Mouse (Mus musculus) adrenal gland, postnatal 14 days (tissue): ENCODE results near the gene Krtap4-16. TPM values are rescaled to one million over a fixed set of nuclear protein-coding genes. Genes with fewer than 3 reads are reported as not detected.
A peak's percentile ranks its signal among the peaks of the same experiment; 100 is the strongest.
"Not testable (repeated sequence)": the region's sequence is repeated elsewhere in the genome, so short reads cannot be mapped to it uniquely, and the experiment has no call there.

Experiments used
- DNase-seq: peaks from one replicate; pipeline ENCODE4 v3.0.0; 2021; ENCODE audit warnings: mixed read lengths
- long read RNA-seq, 2 experiments: library from polyadenylated mRNA; stranded (forward); transcript quantifications; one replicate each; pipeline ENCODE4 v2.0.0; 2021
- total RNA-seq: library from RNA; stranded (reverse); gene quantifications from 2 replicates; pipeline ENCODE4 v1.2.3, GENCODE M21; 2021

Gene Krtap4-16
- not detected in 2 replicates for total RNA-seq
- long read RNA-seq, experiment 1, result 0 reads
- long read RNA-seq, experiment 2, result 0 reads

GRCm38 (mm10) chr11:99851508-99851907 is at the start of gene Krtap4-16:
TSS of gene Krtap4-16 (minus strand) at chr11:99851608.
- DNase-seq, result no peak

- not testable (repeated sequence) for DNase-seq
These were observed 27.5 kb upstream of the Krtap4-16 start, which contains the start of gene Gm11567 for GRCm38 (mm10) chr11:99878887-99879286. TSS of gene Gm11567 (plus strand) at chr11:99879187.

- not testable (repeated sequence) for DNase-seq
These were observed 21.7 kb upstream of the Krtap4-16 start, which contains the start of gene Krtap9-1 for GRCm38 (mm10) chr11:99873089-99873488. TSS of gene Krtap9-1 (plus strand) at chr11:99873389.

GRCm38 (mm10) chr11:99864176-99864575 is 12.8 kb upstream of the Krtap4-16 start, which contains the start of gene Gm11559:
TSS of gene Gm11559 (plus strand) at chr11:99864476.
- DNase-seq, result not testable (repeated sequence)

DNA sequence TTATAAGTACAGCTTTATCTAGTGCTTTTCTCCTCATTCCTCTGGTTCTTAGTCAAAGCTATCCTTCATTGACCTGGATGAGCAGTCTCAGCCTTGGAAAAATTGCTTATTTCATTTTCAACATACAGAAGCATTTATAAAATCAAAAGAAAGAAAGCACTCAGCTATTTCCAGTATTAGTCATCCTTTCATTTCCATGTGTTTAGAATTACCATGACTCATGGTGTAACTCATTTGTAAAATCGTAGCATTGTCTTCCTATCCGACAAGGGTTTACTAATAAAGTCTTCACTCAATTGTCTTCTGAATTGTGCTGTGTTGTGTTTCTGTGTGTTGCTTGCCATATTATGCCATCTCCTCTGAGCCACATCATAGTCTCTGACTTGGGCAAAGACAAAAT is 7.4 kb upstream of the Krtap4-16 start:
- no peak for DNase-seq

- DNase-seq, result no peak
These were observed 6.2 kb upstream of the Krtap4-16 start, which contains the start of gene Gm11568 for GRCm38 (mm10) chr11:99857617-99858016. TSS of gene Gm11568 (plus strand) at chr11:99857917.

DNA sequence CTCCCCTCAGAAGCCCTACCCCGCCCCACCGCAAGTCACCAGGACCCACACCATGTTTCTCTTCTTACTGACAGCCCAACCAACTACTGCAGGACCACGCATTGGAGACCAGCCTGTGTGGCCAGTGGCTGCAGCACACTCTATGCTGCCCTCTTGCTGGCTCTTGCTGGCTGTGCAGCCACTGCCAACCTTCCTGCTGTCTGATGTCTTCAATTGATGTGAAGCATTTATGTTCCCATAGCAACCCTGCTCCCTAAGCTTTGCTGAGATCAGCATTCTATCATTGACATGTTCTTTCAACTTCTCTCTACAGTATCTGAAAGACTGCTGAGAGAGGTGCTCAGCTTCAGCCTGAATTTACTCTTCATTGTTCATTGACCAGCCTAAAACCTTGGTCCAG is 2.7 kb upstream of the Krtap4-16 start:
- peak; percentile 10 for DNase-seq

DNA sequence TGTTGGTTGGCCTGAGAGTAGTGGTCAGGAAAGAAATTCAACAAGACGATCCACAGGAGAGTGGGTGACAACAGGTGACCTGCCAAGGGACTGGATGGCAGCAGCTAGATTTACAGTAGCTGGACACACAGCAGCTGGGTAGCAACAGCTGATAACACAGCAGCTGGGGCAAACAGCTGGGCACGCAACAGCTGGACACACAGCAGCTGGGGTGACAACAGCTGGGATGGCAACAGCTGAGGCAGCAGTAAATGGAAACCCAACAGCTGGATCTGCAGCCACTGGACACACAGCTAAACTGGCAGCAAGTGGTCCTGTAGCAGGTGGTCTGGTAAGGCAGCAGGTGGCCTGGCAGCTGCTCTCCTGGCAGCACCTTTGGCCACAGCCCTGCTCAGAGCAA is 4.7 kb downstream of the Krtap4-16 start:
- no peak for DNase-seq

- DNase-seq, result no peak
These were observed 9.2 kb downstream of the Krtap4-16 start for GRCm38 (mm10) chr11:99842185-99842584.

DNA sequence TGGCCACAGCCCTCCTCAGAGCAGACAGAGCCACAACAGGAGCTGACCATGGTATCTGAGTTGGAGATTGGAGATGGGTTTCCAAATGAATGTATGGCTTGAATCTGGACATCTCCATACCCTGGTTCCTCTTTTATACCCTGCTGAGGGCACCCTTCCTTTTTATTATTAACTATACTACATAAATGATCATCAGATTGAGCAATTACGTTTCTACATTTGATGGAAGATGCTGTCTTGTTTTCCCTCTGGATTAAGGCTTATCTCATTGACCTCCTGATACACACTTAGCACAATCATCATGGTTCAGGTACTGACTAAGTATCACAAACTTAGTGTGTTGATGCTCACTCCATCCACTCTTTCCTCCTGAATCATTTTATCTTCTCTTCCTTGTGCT is 13.4 kb downstream of the Krtap4-16 start, which contains the start of gene 2300003K06Rik:
Gene 2300003K06Rik, minus strand, starts transcription at position 101 of the 400 bp plus-strand sequence.
- no peak for DNase-seq

- DNase-seq, result not testable (repeated sequence)
These were observed 35.8 kb downstream of the Krtap4-16 start, which contains the start of gene Gm11564 for GRCm38 (mm10) chr11:99815566-99815965. TSS of gene Gm11564 (minus strand) at chr11:99815666.

DNA sequence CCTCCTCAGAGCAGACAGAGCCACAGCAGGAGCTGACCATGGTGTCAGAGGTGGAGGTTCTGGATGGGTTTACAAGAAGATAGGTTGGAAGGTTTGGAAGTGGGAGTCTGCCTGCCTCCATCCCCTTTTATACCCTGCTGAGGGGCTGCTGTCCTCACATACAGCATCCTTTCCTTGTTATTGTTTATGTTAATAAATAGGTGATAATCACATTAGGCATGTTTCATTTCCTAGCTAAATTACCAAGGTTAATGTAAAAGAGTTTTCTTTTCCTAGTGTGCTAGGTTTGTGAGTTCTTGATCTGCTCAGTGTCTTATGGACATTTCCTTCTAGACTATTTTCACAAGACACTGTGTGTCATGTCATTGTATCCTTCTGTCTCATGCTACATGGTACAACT is 41.6 kb downstream of the Krtap4-16 start, which contains the start of gene Krtap4-13:
Gene Krtap4-13, minus strand, starts transcription at position 101 of the 400 bp plus-strand sequence.
- not testable (repeated sequence) for DNase-seq

DNA sequence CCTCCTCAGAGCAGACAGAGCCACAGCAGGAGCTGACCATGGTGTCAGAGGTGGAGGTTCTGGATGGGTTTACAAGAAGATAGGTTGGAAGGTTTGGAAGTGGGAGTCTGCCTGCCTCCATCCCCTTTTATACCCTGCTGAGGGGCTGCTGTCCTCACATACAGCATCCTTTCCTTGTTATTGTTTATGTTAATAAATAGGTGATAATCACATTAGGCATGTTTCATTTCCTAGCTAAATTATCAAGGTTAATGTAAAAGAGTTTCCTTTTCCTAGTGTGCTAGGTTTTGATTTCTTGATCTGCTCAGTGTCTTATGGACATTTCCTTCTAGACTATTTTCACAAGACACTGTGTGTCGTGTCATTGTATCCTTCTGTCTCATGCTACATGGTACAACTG is 47.1 kb downstream of the Krtap4-16 start, which contains the start of gene Gm11554:
Gene Gm11554, minus strand, starts transcription at position 101 of the 400 bp plus-strand sequence.
- DNase-seq, result not testable (repeated sequence)

Other genes starting within 250 kb of the Krtap4-16 start
- not detected in 2 replicates for gene Gm11938, start 248.3 kb downstream of the Krtap4-16 start, total RNA-seq
- gene Gm11937, start 241.4 kb downstream of the Krtap4-16 start, total RNA-seq, result not detected in 2 replicates
- not detected in 2 replicates for gene Krtap2-4, start 236.8 kb downstream of the Krtap4-16 start, total RNA-seq
- gene Gm11562, start 231.2 kb downstream of the Krtap4-16 start, total RNA-seq, result not detected in 2 replicates
- not detected in 2 replicates for gene Krtap4-1, start 223.4 kb downstream of the Krtap4-16 start, total RNA-seq
- gene Krtap4-2, start 216.5 kb downstream of the Krtap4-16 start, total RNA-seq, result not detected in 2 replicates
- gene Krtap4-7, start 207.5 kb downstream of the Krtap4-16 start, total RNA-seq, result not detected in 2 replicates
- not detected in 2 replicates for gene Gm11555, start 201.4 kb downstream of the Krtap4-16 start, total RNA-seq
- gene Gm11563, start 192.6 kb downstream of the Krtap4-16 start, total RNA-seq, result not detected in 2 replicates
- not detected in 2 replicates for gene Krtap4-6, start 185.6 kb downstream of the Krtap4-16 start, total RNA-seq
- gene Gm14190, start 160.9 kb downstream of the Krtap4-16 start, total RNA-seq, result not detected in 2 replicates
- gene Gm14180, start 117.3 kb downstream of the Krtap4-16 start, total RNA-seq, result not detected in 2 replicates
- gene Gm11595, start 78.7 kb downstream of the Krtap4-16 start, total RNA-seq, result not detected in 2 replicates
- gene Krtap4-8, start 70.9 kb downstream of the Krtap4-16 start, total RNA-seq, result not detected in 2 replicates
- not detected in 2 replicates for gene Krtap4-9, start 66.4 kb downstream of the Krtap4-16 start, total RNA-seq
- not detected in 2 replicates for gene Gm11596, start 58.1 kb downstream of the Krtap4-16 start, total RNA-seq
- not detected in 2 replicates for gene Gm11569, start 52.7 kb downstream of the Krtap4-16 start, total RNA-seq
- not detected in 2 replicates for gene Gm11554, start 47.2 kb downstream of the Krtap4-16 start, total RNA-seq
- not detected in 2 replicates for gene Krtap4-13, start 41.7 kb downstream of the Krtap4-16 start, total RNA-seq
- not detected in 2 replicates for gene Gm11564, start 35.9 kb downstream of the Krtap4-16 start, total RNA-seq
- not detected in 2 replicates for gene 2300003K06Rik, start 13.5 kb downstream of the Krtap4-16 start, total RNA-seq
- not detected in 2 replicates for gene Gm11568, start 6.3 kb upstream of the Krtap4-16 start, total RNA-seq
- gene Gm11559, start 12.9 kb upstream of the Krtap4-16 start, total RNA-seq, result not detected in 2 replicates
- gene Krtap9-1, start 21.8 kb upstream of the Krtap4-16 start, total RNA-seq, result not detected in 2 replicates
- gene Gm11567, start 27.6 kb upstream of the Krtap4-16 start, total RNA-seq, result not detected in 2 replicates
- gene Krtap31-1, start 56.3 kb upstream of the Krtap4-16 start, total RNA-seq, result not detected in 2 replicates
- not detected in 2 replicates for gene Gm11565, start 63.1 kb upstream of the Krtap4-16 start, total RNA-seq
- gene Krtap31-2, start 84.7 kb upstream of the Krtap4-16 start, total RNA-seq, result not detected in 2 replicates
- not detected in 2 replicates for gene Krtap9-5, start 96.9 kb upstream of the Krtap4-16 start, total RNA-seq
- gene Krtap29-1, start 127.4 kb upstream of the Krtap4-16 start, total RNA-seq, result not detected in 2 replicates
- not detected in 2 replicates for gene Krtap16-1, start 135.0 kb upstream of the Krtap4-16 start, total RNA-seq
- gene Krtap17-1, start 142.4 kb upstream of the Krtap4-16 start, total RNA-seq, result not detected in 2 replicates
- gene Krt33a, start 164.6 kb upstream of the Krtap4-16 start, total RNA-seq, result not detected in 2 replicates
- not detected in 2 replicates for gene Krt33b, start 178.3 kb upstream of the Krtap4-16 start, total RNA-seq
- not detected in 2 replicates for gene Krt34, start 189.9 kb upstream of the Krtap4-16 start, total RNA-seq
- not detected in 2 replicates for gene Krt31, start 198.9 kb upstream of the Krtap4-16 start, total RNA-seq
- gene Krt32, start 236.6 kb upstream of the Krtap4-16 start, total RNA-seq, result not detected in 2 replicates
- gene Krt35, start 244.6 kb upstream of the Krtap4-16 start, total RNA-seq, result not detected in 2 replicates